ENCODE assay signal across 8 mouse cellular contexts in genomic region chr11:5562625-5563268, GRCm38 (mm10). TPM values are rescaled to one million over a fixed set of nuclear protein-coding genes. Genes with fewer than 3 reads are reported as not detected.
DNase-seq lines count a peak whose midpoint lies in the region; ATAC-seq lines count a peak whose summit lies in the region.
"Had no signal": no experiment of that assay in that cellular context is flagged by ENCODE, and none has a peak within 500 bp of the region (broad histone marks: within the 10 kb centered on the region; RNA-seq: fewer than 3 reads in every experiment).

No protein-coding gene starts in this region.

- peak overlapping the region; percentile 5; the same call in 1 of the 2 replicates for H3K4me2 ChIP-seq in liver, embryonic 13.5 days
- no peak overlapping the region for H3K4me2 ChIP-seq in liver, embryonic 11.5 days
- H3K4me2 ChIP-seq in hindbrain, embryonic 13.5 days = no peak overlapping the region

- no peaks in the 10 kb centered on the region for H3K27me3 ChIP-seq in liver, embryonic 13.5 days
- H3K27me3 ChIP-seq in liver, embryonic 11.5 days (replicated peaks; ENCODE audit: control insufficient read depth, insufficient read depth, low read length) = no peaks in the 10 kb centered on the region
- H3K27me3 ChIP-seq in hindbrain, embryonic 13.5 days = no peaks in the 10 kb centered on the region

- no peaks in the 10 kb centered on the region for H3K36me3 ChIP-seq in liver, embryonic 13.5 days
- no peaks in the 10 kb centered on the region for H3K36me3 ChIP-seq in liver, embryonic 11.5 days (ENCODE audit: control insufficient read depth, insufficient read depth, low read length)
- no peaks in the 10 kb centered on the region for H3K36me3 ChIP-seq in hindbrain, embryonic 13.5 days

- ATAC-seq in liver, embryonic 13.5 days (ENCODE audit: low read depth) = 0 out of 2 replicates have a peak, but pooled peaks have one; percentile 19
- no peak for ATAC-seq in liver, embryonic 11.5 days (replicated peaks; ENCODE audit: low FRiP score)
- peak; percentile 61 for ATAC-seq in common myeloid progenitor, adult 5-6 weeks (replicated peaks; ENCODE audit: low read depth, poor library complexity, severe bottlenecking)
- ATAC-seq in hindbrain, embryonic 13.5 days (ENCODE audit: low FRiP score) = 0 out of 2 replicates have a peak, but pooled peaks have one; percentile 39

- 28% methylated on average over 9 of the region's 9 CpGs for WGBS in liver, embryonic 13.5 days (ENCODE audit: insufficient replicate concordance)
- 25% methylated on average over 9 of the region's 9 CpGs for WGBS in liver, embryonic 11.5 days
- 23% methylated on average over 9 of the region's 9 CpGs for WGBS in hindbrain, embryonic 13.5 days

- no peak overlapping the region for H3K4me3 ChIP-seq in liver, embryonic 13.5 days (replicated peaks)
- no peak overlapping the region for H3K4me3 ChIP-seq in liver, embryonic 11.5 days (ENCODE audit: low read depth, low read length)
- H3K4me3 ChIP-seq in hindbrain, embryonic 13.5 days = no peak overlapping the region

- DNase-seq in liver, embryonic 13.5 days = no peak
- DNase-seq in liver, embryonic 11.5 days (ENCODE audit: low spot score) = no peak
- DNase-seq in retina, embryonic 14.5 days (ENCODE audit: low spot score) = peak; percentile 59
- DNase-seq in layer of hippocampus, postnatal 25 days (ENCODE audit: extremely low spot score in 1 of 2, low spot score in 1 of 2) = no peak
- no peak for DNase-seq in thymus, postnatal 0 days (ENCODE audit: low spot score)

- no peak overlapping the region for H3K9ac ChIP-seq in liver, embryonic 13.5 days
- H3K9ac ChIP-seq in liver, embryonic 11.5 days (ENCODE audit: low read depth, low read length) = no peak overlapping the region
- no peak overlapping the region for H3K9ac ChIP-seq in hindbrain, embryonic 13.5 days

- H3K9me3 ChIP-seq in liver, embryonic 13.5 days (replicated peaks) = peaks cover 3% of the 10 kb centered on the region; the same call in 1 of the 2 replicates
- no peaks in the 10 kb centered on the region for H3K9me3 ChIP-seq in liver, embryonic 11.5 days (ENCODE audit: control insufficient read depth, low read length)
- H3K9me3 ChIP-seq in hindbrain, embryonic 13.5 days = no peaks in the 10 kb centered on the region

- H3K4me1 ChIP-seq in liver, embryonic 13.5 days (replicated peaks) = peaks cover 25% of the 10 kb centered on the region
- peaks cover 12% of the 10 kb centered on the region for H3K4me1 ChIP-seq in liver, embryonic 11.5 days (replicated peaks; ENCODE audit: control insufficient read depth, insufficient read depth, low read length)
- peaks cover 4% of the 10 kb centered on the region for H3K4me1 ChIP-seq in hindbrain, embryonic 13.5 days (replicated peaks)

- H3K27ac ChIP-seq in liver, embryonic 13.5 days = no peak overlapping the region
- no peak overlapping the region for H3K27ac ChIP-seq in liver, embryonic 11.5 days (ENCODE audit: low read depth, low read length)
- H3K27ac ChIP-seq in hindbrain, embryonic 13.5 days = no peak overlapping the region

RNA-seq across cellular contexts. Expression of gene Ankrd36, which starts 6.7 kb away (rescaled TPM):
- 1.1 and 1.5 TPM in 2 replicates for polyA plus RNA-seq in liver, embryonic 13.5 days (2015; fragmentation: Nextera tagmentation; extraction: Ambion mirVana)
- polyA plus RNA-seq in liver, embryonic 11.5 days (2014; fragmentation: Nextera tagmentation; extraction: Ambion mirVana) = 0.73 and 0.82 TPM in 2 replicates
- total RNA-seq in common myeloid progenitor, adult 5-6 weeks (2017) = not detected in 2 replicates
- polyA plus RNA-seq in hindbrain, embryonic 13.5 days (2015; fragmentation: Nextera tagmentation; extraction: Ambion mirVana) = not detected in 2 replicates
- total RNA-seq in layer of hippocampus, postnatal 25 days (2021) = not detected
- polyA plus RNA-seq in thymus, postnatal 0 days (2015; fragmentation: Nextera tagmentation; extraction: Ambion mirVana) = 0.05 TPM in 1 of 2 replicates, not detected in the other
- polyA plus RNA-seq: limb, embryonic 11.5 days had no signal

RNA-seq across cellular contexts. Expression of gene Ccdc117, which starts 20.8 kb away (rescaled TPM):
- 8.6 and 11.4 TPM in 2 replicates for polyA plus RNA-seq in liver, embryonic 13.5 days (2015; fragmentation: Nextera tagmentation; extraction: Ambion mirVana)
- polyA plus RNA-seq in liver, embryonic 11.5 days (2014; fragmentation: Nextera tagmentation; extraction: Ambion mirVana) = 22.3 and 24.6 TPM in 2 replicates
- total RNA-seq in common myeloid progenitor, adult 5-6 weeks (2017) = 38.4 and 41.7 TPM in 2 replicates
- 12.3 and 12.4 TPM in 2 replicates for polyA plus RNA-seq in hindbrain, embryonic 13.5 days (2015; fragmentation: Nextera tagmentation; extraction: Ambion mirVana)
- 10 to 100 TPM; 11.0 to 17.2 TPM for total RNA-seq in layer of hippocampus, postnatal 25 days (2021)
- 17.7 and 18.5 TPM in 2 replicates for polyA plus RNA-seq in thymus, postnatal 0 days (2015; fragmentation: Nextera tagmentation; extraction: Ambion mirVana)

RNA-seq across cellular contexts. Expression of gene Xbp1, which starts 42.3 kb away (rescaled TPM):
- 82.1 and 95.7 TPM in 2 replicates for polyA plus RNA-seq in liver, embryonic 13.5 days (2015; fragmentation: Nextera tagmentation; extraction: Ambion mirVana)
- polyA plus RNA-seq in liver, embryonic 11.5 days (2014; fragmentation: Nextera tagmentation; extraction: Ambion mirVana) = 149 TPM in 2 replicates
- total RNA-seq in common myeloid progenitor, adult 5-6 weeks (2017) = 58.4 and 72.0 TPM in 2 replicates
- polyA plus RNA-seq in hindbrain, embryonic 13.5 days (2015; fragmentation: Nextera tagmentation; extraction: Ambion mirVana) = 109 and 122 TPM in 2 replicates
- total RNA-seq in layer of hippocampus, postnatal 25 days (2021) = 10 to 100 TPM; 67.6 to 97.3 TPM
- polyA plus RNA-seq in thymus, postnatal 0 days (2015; fragmentation: Nextera tagmentation; extraction: Ambion mirVana) = 194 and 213 TPM in 2 replicates
